Mouse (Mus musculus) heart, adult 2 months (tissue): Measurements from ENCODE around the gene Gpr55. TPM values are rescaled to one million over a fixed set of nuclear protein-coding genes. Genes with fewer than 3 reads are reported as not detected.

Source experiments
- DNase-seq, 2 experiments: peaks; one replicate each; pipeline ENCODE4 v3.0.0; 2021
- H3K27ac ChIP-seq: fragments of 200-600 bp; 2 replicates; pipeline ENCODE4 v1.8.1; 2022
- H3K27me3 ChIP-seq: fragments of 200-500 bp; 2 replicates; pipeline ENCODE4 v1.6.1; 2012; ENCODE audit warnings: mild to moderate bottlenecking, low read length, inconsistent platforms, mixed read lengths; ENCODE audit not compliant: control insufficient read depth, insufficient read depth
- H3K36me3 ChIP-seq: fragments of 200-500 bp; 2 replicates; pipeline ENCODE4 v1.6.1; 2012; ENCODE audit warnings: low read length, inconsistent platforms; ENCODE audit not compliant: control insufficient read depth, insufficient read depth
- H3K4me1 ChIP-seq: fragments of 200-500 bp; 2 replicates; pipeline ENCODE4 v1.6.1; 2011; ENCODE audit warnings: low read length; ENCODE audit not compliant: control insufficient read depth, insufficient read depth
- H3K4me3 ChIP-seq: fragments of 200-600 bp; 2 replicates; pipeline ENCODE4 v1.8.1; 2022
- H3K79me2 ChIP-seq: fragments of 200-500 bp; replicated peaks from 2 replicates; pipeline ENCODE4 v1.6.1; 2012; ENCODE audit warnings: mild to moderate bottlenecking, inconsistent platforms, low read length, moderate library complexity, mixed read lengths; ENCODE audit not compliant: control insufficient read depth, insufficient read depth
- H3K9ac ChIP-seq: fragments of 200-500 bp; 2 replicates; pipeline ENCODE4 v1.6.1; 2012; ENCODE audit warnings: low read depth, mild to moderate bottlenecking, control low read depth, inconsistent platforms, low read length, mixed read lengths
- CTCF ChIP-seq: fragments of 200-600 bp; IDR thresholded peaks from 2 replicates; pipeline ENCODE4 v1.8.1; 2022; ENCODE audit warnings: antibody characterized with exemption, mild to moderate bottlenecking, moderate library complexity
- EP300 ChIP-seq: fragments of 200-500 bp; IDR thresholded peaks from 2 replicates; pipeline ENCODE4 v1.6.1; 2011; ENCODE audit warnings: low read depth, low read length, control low read depth; ENCODE audit not compliant: insufficient read depth
- POLR2A ChIP-seq: fragments of 200-500 bp; IDR thresholded peaks from 2 replicates; pipeline ENCODE4 v1.6.1; 2011; ENCODE audit warnings: mild to moderate bottlenecking, low read depth, low read length, control low read depth; ENCODE audit not compliant: insufficient read depth
- WGBS: fragments of 180-500 bp; shearing (Covaris S2); methylation state at CpG from one replicate; pipeline ENCODE4 v1.1.7; 2018; 5-methylcytosine and 5-hydroxymethylcytosine counted together
- intact Hi-C: fragments of 180-260 bp; cut with DNase I; formaldehyde crosslinking; loops from one replicate; pipeline ENCODE4 v1.15.1; 2025
- polyA plus RNA-seq: library from polyadenylated mRNA; depleted of rRNA; stranded (reverse); fragments of >200 nt; gene quantifications from 2 replicates; pipeline ENCODE4 v1.2.3, GENCODE M21; 2012
- total RNA-seq, 2 experiments: library from RNA; stranded (reverse); gene quantifications; 2 replicates each; pipeline ENCODE4 v1.2.3; 2021

Gene Gpr55
- total and polyA plus RNA-seq, 3 experiments: not detected

GRCm38 (mm10) chr1:85934560-85934959 is 26.2 kb downstream of the Gpr55 start:
- no peak overlapping the region for H3K4me3 ChIP-seq
- H3K27me3 ChIP-seq: no peaks in the 10 kb centered on the region
- no peak for TF ChIP-seq POLR2A
- TF ChIP-seq CTCF: no peak
- TF ChIP-seq EP300: no peak
- intact Hi-C loops: loop anchor here (2.0 kb wide), 2 partner anchors 40 to 82 kb away; partner anchors contain the start of gene Itm2c
- H3K79me2 ChIP-seq: no peaks in the 10 kb centered on the region
- no peaks in the 10 kb centered on the region for H3K36me3 ChIP-seq
- DNase-seq: no peak
- no peak overlapping the region for H3K9ac ChIP-seq
- no peak overlapping the region for H3K27ac ChIP-seq
- 48% methylated on average over 7 of the region's 7 CpGs for WGBS
- H3K4me1 ChIP-seq: peaks cover 5% of the 10 kb centered on the region

GRCm38 (mm10) chr1:85933631-85934465 is 27.0 kb downstream of the Gpr55 start:
- Histone ChIP-seq H3K4me3 (no peak overlapping the region), H3K27me3 (no peaks in the 10 kb centered on the region), H3K36me3 (no peaks in the 10 kb centered on the region), H3K9ac (no peak overlapping the region), H3K4me1 (peaks cover 5% of the 10 kb centered on the region), H3K27ac (no peak overlapping the region), H3K79me2 (no peaks in the 10 kb centered on the region)
- intact Hi-C loops: loop anchor here (2.0 kb wide), 2 partner anchors 39 to 81 kb away; partner anchors contain the start of gene Itm2c
- TF ChIP-seq CTCF (no peak), POLR2A (no peak), EP300 (no peak)
- 23% methylated on average over 11 of the region's 11 CpGs for WGBS
- no peak for DNase-seq

GRCm38 (mm10) chr1:85933226-85933625 is 27.6 kb downstream of the Gpr55 start:
- no peak overlapping the region for H3K27ac ChIP-seq
- H3K79me2 ChIP-seq: no peaks in the 10 kb centered on the region
- 31% methylated on average over 7 of the region's 7 CpGs for WGBS
- intact Hi-C loops: no loop called here
- H3K4me1 ChIP-seq: peaks cover 7% of the 10 kb centered on the region
- H3K36me3 ChIP-seq: no peaks in the 10 kb centered on the region
- no peak for DNase-seq
- H3K9ac ChIP-seq: no peak overlapping the region
- TF ChIP-seq EP300 (no peak), CTCF (no peak)
- H3K27me3 ChIP-seq: no peaks in the 10 kb centered on the region
- H3K4me3 ChIP-seq: no peak overlapping the region

GRCm38 (mm10) chr1:85931170-85931569 is 29.6 kb downstream of the Gpr55 start:
- no peaks in the 10 kb centered on the region for H3K79me2 ChIP-seq
- no peak for DNase-seq
- H3K9ac ChIP-seq: no peak overlapping the region
- peaks cover 10% of the 10 kb centered on the region for H3K4me1 ChIP-seq
- 89% methylated on average over 5 of the region's 5 CpGs for whole genome bisulfite sequencing
- H3K4me3 ChIP-seq: no peak overlapping the region
- H3K27me3 ChIP-seq: no peaks in the 10 kb centered on the region
- no peak overlapping the region for H3K27ac ChIP-seq
- no peaks in the 10 kb centered on the region for H3K36me3 ChIP-seq
- intact Hi-C loops: no loop called here
- TF ChIP-seq POLR2A (no peak), EP300 (no peak), CTCF (no peak)

GRCm38 (mm10) chr1:85929406-85929805 is 31.4 kb downstream of the Gpr55 start:
- H3K9ac ChIP-seq: no peak overlapping the region
- TF ChIP-seq EP300: no peak
- no peak for TF ChIP-seq POLR2A
- no peak for TF ChIP-seq CTCF
- no peak for DNase-seq
- H3K4me1 ChIP-seq: peaks cover 10% of the 10 kb centered on the region
- no peaks in the 10 kb centered on the region for H3K79me2 ChIP-seq
- intact Hi-C loops: no loop called here
- 89% methylated on average over 6 of the region's 6 CpGs for WGBS
- H3K27ac ChIP-seq: no peak overlapping the region
- H3K27me3 ChIP-seq: no peaks in the 10 kb centered on the region
- no peak overlapping the region for H3K4me3 ChIP-seq
- H3K36me3 ChIP-seq: no peaks in the 10 kb centered on the region

GRCm38 (mm10) chr1:85928688-85929065 is 32.1 kb downstream of the Gpr55 start:
- Histone ChIP-seq H3K36me3 (no peaks in the 10 kb centered on the region), H3K27me3 (no peaks in the 10 kb centered on the region), H3K4me1 (peaks cover 6% of the 10 kb centered on the region; the same call in 1 of the 2 replicates), H3K4me3 (no peak overlapping the region), H3K9ac (no peak overlapping the region), H3K27ac (no peak overlapping the region), H3K79me2 (no peaks in the 10 kb centered on the region)
- WGBS: 70% methylated on average over 4 of the region's 4 CpGs
- intact Hi-C loops: no loop called here
- DNase-seq: no peak
- TF ChIP-seq POLR2A (no peak), EP300 (no peak), CTCF (no peak)
